Mouse (Mus musculus): ENCODE measurements around the gene Ccno.

GRCm38 (mm10) chr13:112997369-112997768, 9.8 kb downstream of the Ccno start:
- no peak for TF ChIP-seq POLR2A (IDR thresholded peaks at IDR 0.05; ENCODE audit: borderline replicate concordance, low read depth, low read length)
- no peak for TF ChIP-seq CTCF (IDR thresholded peaks at IDR 0.05; ENCODE audit: low read depth, low read length)
